Mouse (Mus musculus) C2C12 (cell line): Measurements from ENCODE around the gene Pglyrp1. TPM values are rescaled to one million over a fixed set of nuclear protein-coding genes. Genes with fewer than 3 reads are reported as not detected.

Experiments
- H3K27me3 ChIP-seq: one replicate; pipeline ENCODE4 v1.6.1; 2011; ENCODE audit not compliant: control insufficient read depth, insufficient read depth, insufficient read length
- H3K36me3 ChIP-seq: one replicate; pipeline ENCODE4 v1.6.1; 2011; ENCODE audit not compliant: control insufficient read depth, insufficient read depth
- H3K4me3 ChIP-seq: one replicate; pipeline ENCODE4 v1.5.1; 2011; ENCODE audit warnings: mild to moderate bottlenecking, control low read depth; ENCODE audit not compliant: poor library complexity, insufficient read depth, severe bottlenecking
- H3K79me2 ChIP-seq: one replicate; pipeline ENCODE4 v1.6.1; 2011; ENCODE audit not compliant: control insufficient read depth, insufficient read depth
- H3K79me3 ChIP-seq: one replicate; pipeline ENCODE4 v1.6.1; 2011; ENCODE audit warnings: low read depth, control low read depth
- H3ac ChIP-seq: one replicate; pipeline ENCODE3; 2011; ENCODE audit warnings: low read depth; ENCODE audit not compliant: control insufficient read depth, insufficient read length
- CEBPB ChIP-seq: IDR thresholded peaks from one replicate; pipeline ENCODE4 v1.6.1; 2011; ENCODE audit warnings: low read depth, mild to moderate bottlenecking, control low read depth, moderate library complexity
- CTCF ChIP-seq: IDR thresholded peaks from one replicate; pipeline ENCODE4 v1.5.1; 2011; ENCODE audit not compliant: control insufficient read depth, insufficient read depth, insufficient read length
- FOSL1 ChIP-seq: IDR thresholded peaks from one replicate; pipeline ENCODE4 v1.8.0; 2011; ENCODE audit warnings: mild to moderate bottlenecking, low read length; ENCODE audit not compliant: poor library complexity, insufficient read depth, severe bottlenecking
- MAX ChIP-seq: IDR thresholded peaks from one replicate; pipeline ENCODE4 v1.6.1; 2011; ENCODE audit warnings: mild to moderate bottlenecking, control low read depth
- MYOD1 ChIP-seq: IDR thresholded peaks from one replicate; pipeline ENCODE4 v1.6.1; 2011; ENCODE audit warnings: low read depth; ENCODE audit not compliant: control insufficient read depth, insufficient read length
- MYOG ChIP-seq: IDR thresholded peaks from one replicate; pipeline ENCODE4 v1.6.1; 2011; ENCODE audit not compliant: control insufficient read depth, insufficient read length; ENCODE audit errors: extremely low read depth
- USF1 ChIP-seq: IDR thresholded peaks from one replicate; pipeline ENCODE4 v1.6.1; 2011; ENCODE audit warnings: low read depth, mild to moderate bottlenecking, control low read depth, moderate library complexity
- polyA plus RNA-seq: library from polyadenylated mRNA; unstranded; fragments of >200 nt; fragmentation: generic; extraction: Trizol; gene quantifications from one replicate; pipeline ENCODE4 v1.2.1, GENCODE M21; 2012; ENCODE audit warnings: missing spikeins

Gene Pglyrp1
- polyA plus RNA-seq, 1 experiment: 0.05 TPM

DNA sequence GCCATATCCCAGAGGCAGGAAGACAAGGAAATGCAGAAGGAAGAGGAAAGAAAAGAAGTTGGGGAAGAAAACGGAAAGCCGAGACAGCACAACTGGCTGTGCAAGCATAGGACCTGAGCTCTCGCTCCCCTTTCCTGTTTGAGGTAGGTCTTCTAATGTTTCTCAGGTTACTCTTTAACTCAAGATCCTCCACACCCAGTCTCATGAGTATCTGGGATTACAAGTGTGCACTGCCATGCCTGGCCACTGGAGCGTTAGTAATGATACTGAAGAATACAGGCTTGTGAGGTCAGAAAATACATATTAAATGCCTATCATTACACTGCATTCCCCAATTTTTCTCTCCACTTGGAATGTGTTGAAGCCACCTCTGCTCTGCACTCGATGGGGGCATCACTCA lies 4.2 kb downstream of the Pglyrp1 start:
- Histone ChIP-seq H3K4me3 (no peak overlapping the region), H3K79me2 (no peaks in the 10 kb centered on the region), H3K36me3 (no peaks in the 10 kb centered on the region), H3K27me3 (no peaks in the 10 kb centered on the region), H3K79me3 (no peaks in the 10 kb centered on the region), H3ac (no peak overlapping the region)
- TF ChIP-seq CTCF (no peak), MAX (no peak), MYOD1 (no peak), CEBPB (no peak), USF1 (no peak), FOSL1 (no peak), MYOG (no peak)

DNA sequence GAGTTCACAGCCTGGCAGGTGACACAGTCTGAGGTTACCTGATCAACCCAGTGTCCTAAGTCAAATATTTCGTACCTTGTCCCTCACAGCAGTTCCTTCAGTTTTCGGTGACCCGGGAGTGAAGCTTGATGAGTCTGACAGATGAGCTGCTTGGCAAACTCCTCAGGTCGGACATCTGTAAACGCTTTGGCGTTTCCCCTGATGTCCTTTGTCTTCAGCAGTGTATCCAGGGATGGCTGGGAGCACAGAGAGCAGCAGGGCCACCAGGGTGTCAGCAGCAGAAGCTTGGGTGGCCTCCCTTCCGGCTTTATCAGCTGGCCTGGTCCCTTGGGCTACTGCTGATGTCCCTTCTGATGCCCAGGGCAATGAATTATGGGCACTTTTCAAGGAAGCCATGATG lies 7.6 kb downstream of the Pglyrp1 start:
- H3K79me2 ChIP-seq: no peaks in the 10 kb centered on the region
- no peak overlapping the region for H3K4me3 ChIP-seq
- no peaks in the 10 kb centered on the region for H3K79me3 ChIP-seq
- H3ac ChIP-seq: no peak overlapping the region
- no peaks in the 10 kb centered on the region for H3K36me3 ChIP-seq
- TF ChIP-seq MYOG (no peak), CTCF (no peak), MAX (no peak), USF1 (no peak), CEBPB (no peak), MYOD1 (no peak), FOSL1 (no peak)
- H3K27me3 ChIP-seq: peaks cover 5% of the 10 kb centered on the region

DNA sequence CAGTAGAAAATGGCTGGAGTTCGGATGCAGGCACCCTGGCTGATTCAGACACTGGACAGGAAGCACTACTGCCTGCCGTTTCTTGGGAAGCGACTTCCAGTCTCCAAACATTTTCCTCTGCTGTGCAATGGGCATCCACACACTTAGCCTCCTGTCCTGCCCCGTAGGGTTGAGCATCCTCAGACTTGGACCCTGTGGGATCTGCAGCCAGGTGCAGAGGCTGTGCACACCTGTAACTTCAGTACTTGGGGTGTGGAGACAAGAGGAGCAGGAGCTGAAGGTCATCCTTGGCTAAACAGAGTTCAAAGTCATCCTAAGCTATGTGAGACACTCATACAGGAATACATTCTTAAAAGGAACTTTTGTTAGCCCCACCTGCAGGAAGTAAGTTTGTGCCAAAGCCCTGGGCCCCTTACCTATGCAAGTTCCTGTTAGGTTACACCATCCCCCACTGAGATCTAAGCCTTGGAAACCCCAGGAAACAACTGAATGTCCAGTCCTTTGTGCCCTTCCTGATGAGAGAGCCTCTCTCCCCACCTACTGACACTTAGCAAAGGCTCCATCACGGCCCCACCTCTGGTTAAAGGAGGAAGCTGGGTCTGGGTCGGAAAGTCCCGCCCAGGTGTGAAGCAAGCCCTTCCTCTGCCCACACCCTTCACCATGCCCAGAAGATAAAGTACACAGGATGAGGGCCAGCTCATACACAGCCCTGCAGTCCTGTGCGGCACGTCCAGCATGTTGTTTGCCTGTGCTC lies 13.0 kb downstream of the Pglyrp1 start:
- no peak for TF ChIP-seq FOSL1
- no peak for TF ChIP-seq MYOD1
- TF ChIP-seq CTCF: no peak
- TF ChIP-seq USF1: no peak
- TF ChIP-seq MYOG: no peak
- no peak for TF ChIP-seq CEBPB
- no peak for TF ChIP-seq MAX
- Histone ChIP-seq H3K79me3 (no peaks in the 10 kb centered on the region), H3K36me3 (no peaks in the 10 kb centered on the region), H3K79me2 (no peaks in the 10 kb centered on the region), H3ac (no peak overlapping the region), H3K27me3 (peaks cover 5% of the 10 kb centered on the region), H3K4me3 (no peak overlapping the region)

DNA sequence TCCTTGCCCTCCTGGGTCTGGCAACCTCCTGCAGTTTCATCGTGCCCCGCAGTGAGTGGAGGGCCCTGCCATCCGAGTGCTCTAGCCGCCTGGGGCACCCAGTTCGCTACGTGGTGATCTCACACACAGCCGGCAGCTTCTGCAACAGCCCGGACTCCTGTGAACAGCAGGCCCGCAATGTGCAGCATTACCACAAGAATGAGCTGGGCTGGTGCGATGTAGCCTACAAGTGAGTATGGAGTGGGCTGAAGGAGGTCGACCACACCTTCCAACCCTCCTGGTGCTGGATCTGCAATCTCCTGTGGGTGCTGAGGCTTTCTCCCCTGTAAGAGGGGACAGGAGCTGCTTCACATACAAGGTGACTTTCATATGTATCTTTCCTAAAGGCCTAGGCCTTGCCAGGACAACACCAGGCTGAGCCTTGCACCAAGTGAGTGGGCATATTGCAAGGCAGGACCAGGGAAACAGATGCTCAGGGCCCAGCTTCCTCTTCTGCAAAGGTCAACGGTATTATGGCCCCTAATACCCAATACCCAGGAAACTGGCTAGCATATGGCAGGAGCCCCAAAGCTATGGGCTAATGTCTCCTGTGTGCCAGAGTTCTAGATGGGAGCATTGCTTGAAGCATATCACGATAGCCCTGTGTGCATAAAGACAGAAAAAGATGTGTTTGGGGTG lies 13.8 kb downstream of the Pglyrp1 start:
- Histone ChIP-seq H3K4me3 (no peak overlapping the region), H3K36me3 (no peaks in the 10 kb centered on the region), H3K27me3 (peaks cover 5% of the 10 kb centered on the region), H3K79me3 (no peaks in the 10 kb centered on the region), H3ac (no peak overlapping the region), H3K79me2 (no peaks in the 10 kb centered on the region)
- no peak for TF ChIP-seq MYOG
- no peak for TF ChIP-seq MAX
- no peak for TF ChIP-seq MYOD1
- TF ChIP-seq FOSL1: no peak
- no peak for TF ChIP-seq USF1
- no peak for TF ChIP-seq CTCF
- TF ChIP-seq CEBPB: no peak

DNA sequence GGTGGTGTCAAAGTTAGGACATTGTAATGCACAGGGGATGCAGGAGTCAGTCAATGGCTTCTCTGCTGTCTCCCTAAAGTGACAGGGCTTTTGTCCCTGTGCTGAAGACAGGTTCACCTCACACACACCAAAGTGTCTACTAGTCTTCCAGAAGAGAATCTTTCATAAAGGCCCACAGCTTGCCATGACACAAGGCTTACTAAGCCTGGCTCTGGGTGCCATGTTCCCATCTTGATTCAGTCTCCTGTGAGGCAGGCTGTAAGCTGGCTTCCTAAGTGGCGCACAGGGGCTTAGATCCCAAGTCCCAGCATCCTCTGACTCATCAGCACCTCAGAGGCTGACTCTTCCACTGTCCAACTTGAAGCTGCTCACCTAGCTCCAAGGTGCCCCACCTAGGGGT lies 15.8 kb downstream of the Pglyrp1 start:
- TF ChIP-seq CTCF (no peak), MYOD1 (no peak), USF1 (no peak), MYOG (no peak), CEBPB (no peak), MAX (no peak), FOSL1 (no peak)
- no peak overlapping the region for H3ac ChIP-seq
- H3K79me3 ChIP-seq: no peaks in the 10 kb centered on the region
- H3K79me2 ChIP-seq: no peaks in the 10 kb centered on the region
- no peak overlapping the region for H3K4me3 ChIP-seq
- H3K36me3 ChIP-seq: no peaks in the 10 kb centered on the region
- H3K27me3 ChIP-seq: peaks cover 4% of the 10 kb centered on the region
